Mouse (Mus musculus) thymus, adult 2 months (tissue): ENCODE measurements at regions not wholly inside any gene's neighbourhood (a gene's known extent, or its start where the extent isn't known, plus 50 kb on each side); places are given as distances from the start of the nearest gene placed in this dataset.

Source experiments
- CTCF ChIP-seq: fragments of 200-500 bp; IDR thresholded peaks from 2 replicates; pipeline ENCODE4 v1.5.1; 2012; ENCODE audit warnings: mild to moderate bottlenecking, control low read depth, low read length, moderate library complexity, borderline replicate concordance; ENCODE audit not compliant: control insufficient read depth, poor library complexity, insufficient read depth; ENCODE audit errors: extremely low read depth
- POLR2A ChIP-seq: fragments of 200-500 bp; IDR thresholded peaks from 2 replicates; pipeline ENCODE4 v1.6.1; 2012; ENCODE audit warnings: mild to moderate bottlenecking, low read length, control low read depth, moderate library complexity; ENCODE audit not compliant: control insufficient read depth, poor library complexity, insufficient read depth; ENCODE audit errors: extremely low read depth

DNA sequence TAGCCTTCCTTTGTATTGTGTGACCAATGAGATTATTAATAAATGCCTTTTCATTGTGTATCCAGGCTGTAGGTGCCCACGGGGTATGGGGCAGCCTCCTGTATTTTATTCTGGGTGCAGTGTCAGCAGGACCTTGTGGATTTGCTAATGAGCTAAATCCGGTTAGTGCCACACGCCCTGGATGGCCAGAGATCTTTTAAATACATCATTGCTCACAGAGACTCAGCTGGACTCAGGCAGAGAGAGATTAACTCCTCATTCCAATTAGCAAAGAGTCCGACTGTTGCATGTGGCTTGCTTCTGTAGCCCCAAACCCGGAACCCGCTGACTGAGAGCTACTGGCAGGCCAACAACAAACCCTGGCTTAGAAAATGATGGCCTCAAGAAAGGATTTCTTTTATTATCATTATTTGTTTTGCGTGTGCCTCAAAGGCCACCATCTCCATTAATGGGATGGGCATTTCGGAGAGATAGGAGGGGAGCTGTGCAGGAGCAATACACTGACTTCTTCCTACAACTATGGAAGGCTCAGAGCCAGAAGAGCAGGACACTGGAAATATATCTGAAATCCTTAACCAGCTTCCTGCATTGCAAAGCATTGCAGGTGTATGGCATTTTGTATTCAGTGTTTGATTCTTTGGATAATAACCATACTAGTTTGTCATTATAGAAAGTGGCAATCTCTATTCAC is 274.2 kb downstream of the Wdr72 start:
- TF ChIP-seq POLR2A (no peak), CTCF (no peak)
